Mouse (Mus musculus) ES-Bruce4 (cell line): ENCODE measurements around the gene Wbp1. TPM values are rescaled to one million over a fixed set of nuclear protein-coding genes. Genes with fewer than 3 reads are reported as not detected.
A peak's percentile ranks its signal among the peaks of the same experiment; 100 is the strongest.

Experiments used
- H3K27ac ChIP-seq: 2 replicates; pipeline ENCODE4 v1.5.1; 2012; ENCODE audit warnings: low read length, inconsistent platforms; ENCODE audit not compliant: insufficient read depth
- H3K27me3 ChIP-seq: 2 replicates; pipeline ENCODE4 v1.6.1; 2012; ENCODE audit warnings: mild to moderate bottlenecking, low read length, inconsistent platforms; ENCODE audit not compliant: control insufficient read depth, poor library complexity, insufficient read depth, severe bottlenecking
- H3K36me3 ChIP-seq: 2 replicates; pipeline ENCODE4 v1.6.1; 2012; ENCODE audit warnings: inconsistent platforms, mild to moderate bottlenecking, low read length, moderate library complexity; ENCODE audit not compliant: control insufficient read depth, poor library complexity, insufficient read depth, severe bottlenecking
- H3K4me1 ChIP-seq: one replicate; pipeline ENCODE4 v1.8.1; 2011; ENCODE audit warnings: low read length; ENCODE audit not compliant: control insufficient read depth, insufficient read depth
- H3K4me3 ChIP-seq: 2 replicates; pipeline ENCODE4 v1.5.1; 2011; ENCODE audit warnings: low read depth, mild to moderate bottlenecking, low read length
- H3K9ac ChIP-seq: 2 replicates; pipeline ENCODE4 v1.6.1; 2012; ENCODE audit warnings: low read depth, mild to moderate bottlenecking, inconsistent platforms; ENCODE audit not compliant: poor library complexity, severe bottlenecking
- H3K9me3 ChIP-seq: replicated peaks from 2 replicates; pipeline ENCODE4 v1.6.1; 2012; ENCODE audit warnings: mild to moderate bottlenecking, low read length, inconsistent platforms; ENCODE audit not compliant: control insufficient read depth, poor library complexity, insufficient read depth, severe bottlenecking
- CTCF ChIP-seq: IDR thresholded peaks from one replicate; pipeline ENCODE4 v1.8.1; 2011; ENCODE audit warnings: low read depth, low read length
- EP300 ChIP-seq: IDR thresholded peaks from 2 replicates; pipeline ENCODE4 v1.6.1; 2011; ENCODE audit warnings: low read depth, low read length; ENCODE audit not compliant: insufficient read depth
- POLR2A ChIP-seq: IDR thresholded peaks from one replicate; pipeline ENCODE4 v1.8.1; 2011; ENCODE audit warnings: low read length; ENCODE audit not compliant: insufficient read depth
- polyA plus RNA-seq: library from polyadenylated mRNA; stranded (reverse); fragments of >200 nt; gene quantifications from 2 replicates; pipeline ENCODE4 v1.2.4, GENCODE M21; 2011; ENCODE audit warnings: low read depth; ENCODE audit not compliant: missing spikeins, insufficient read depth, insufficient read length

The Wbp1 gene
- polyA plus RNA-seq, 1 experiment, result 26.7 TPM

DNA sequence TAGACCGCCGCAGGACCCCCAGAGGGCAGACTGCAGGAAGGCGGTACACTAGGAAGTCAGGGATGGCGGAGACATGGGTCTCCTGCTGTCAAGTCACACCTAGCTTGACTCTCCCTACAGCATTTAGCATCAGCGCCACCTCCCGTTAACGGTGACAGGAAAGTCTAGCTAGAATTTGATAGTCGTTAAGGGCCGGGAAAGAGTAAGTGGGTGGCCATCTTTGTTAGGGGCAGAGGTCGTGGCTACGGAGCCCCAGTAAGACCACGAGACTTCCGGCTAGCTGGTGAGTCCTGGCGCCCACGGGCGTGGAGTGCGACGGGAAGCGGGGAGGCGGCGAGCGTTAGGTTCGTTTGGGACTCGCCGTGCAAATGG is 20.1 kb downstream of the Wbp1 start, which contains the start of the genes Ccdc142 and Gm42688:
Gene Ccdc142 (plus strand): TSS at position 286 of the 372 bp plus-strand sequence.
Gene Gm42688 (plus strand): TSS at position 302 of the 372 bp plus-strand sequence.
- Histone ChIP-seq H3K27me3 (no peaks in the 10 kb centered on the region), H3K4me1 (no peaks in the 10 kb centered on the region), H3K9ac (peak within 1 kb of the TSS; percentile 42), H3K36me3 (no peaks in the 10 kb centered on the region), H3K9me3 (no peaks in the 10 kb centered on the region), H3K27ac (no peak within 1 kb of the TSS), H3K4me3 (peak within 1 kb of the TSS; percentile 87)
- TF ChIP-seq POLR2A (no peak), CTCF (peak; percentile 46), EP300 (no peak)

DNA sequence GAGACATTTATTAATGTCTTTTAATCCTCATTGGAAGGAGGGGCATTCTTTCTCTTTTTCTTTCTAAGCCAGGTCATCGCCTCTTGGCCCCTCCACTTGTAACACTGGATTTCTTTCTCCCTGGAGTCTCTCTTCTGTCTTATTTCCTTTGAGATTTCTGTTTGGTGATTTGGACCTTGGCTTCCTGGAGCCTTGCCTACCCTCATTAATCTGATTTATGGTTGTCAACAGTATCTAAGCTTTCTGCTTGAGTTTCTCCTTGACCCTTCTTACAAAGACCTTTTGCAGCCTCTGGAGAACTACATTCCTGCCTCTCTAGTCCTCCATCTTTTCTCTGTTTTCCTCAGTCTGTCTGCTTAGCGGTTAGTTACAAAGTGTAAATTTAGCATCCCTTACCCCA is 22.9 kb downstream of the Wbp1 start:
- no peak overlapping the region for H3K27ac ChIP-seq
- H3K9ac ChIP-seq, result no peak overlapping the region
- no peak overlapping the region for H3K4me3 ChIP-seq
- H3K9me3 ChIP-seq, result no peaks in the 10 kb centered on the region
- no peaks in the 10 kb centered on the region for H3K27me3 ChIP-seq
- H3K4me1 ChIP-seq, result no peaks in the 10 kb centered on the region
- TF ChIP-seq EP300 (no peak), POLR2A (no peak), CTCF (no peak)
- H3K36me3 ChIP-seq, result no peaks in the 10 kb centered on the region

DNA sequence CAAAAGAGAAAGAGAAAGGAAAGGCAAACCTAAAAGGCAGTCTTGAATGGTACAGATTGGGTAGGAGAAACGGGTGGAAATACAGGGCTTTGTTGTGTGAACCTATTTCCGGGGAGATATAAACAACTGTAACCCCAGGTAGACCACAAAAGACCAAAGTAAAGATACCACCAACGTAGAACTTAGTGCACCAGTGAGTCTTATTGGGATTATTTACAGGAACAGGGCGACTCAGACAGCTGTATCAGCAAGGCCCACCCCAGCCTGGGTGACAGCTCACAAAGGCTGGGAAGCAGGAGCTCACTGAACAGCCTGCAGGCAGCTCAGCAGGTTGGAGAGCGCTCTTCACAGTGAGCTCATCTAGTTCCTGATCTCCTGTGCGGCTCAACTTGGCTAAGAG is 25.4 kb downstream of the Wbp1 start:
- Histone ChIP-seq H3K27me3 (no peaks in the 10 kb centered on the region), H3K9ac (no peak overlapping the region)

DNA sequence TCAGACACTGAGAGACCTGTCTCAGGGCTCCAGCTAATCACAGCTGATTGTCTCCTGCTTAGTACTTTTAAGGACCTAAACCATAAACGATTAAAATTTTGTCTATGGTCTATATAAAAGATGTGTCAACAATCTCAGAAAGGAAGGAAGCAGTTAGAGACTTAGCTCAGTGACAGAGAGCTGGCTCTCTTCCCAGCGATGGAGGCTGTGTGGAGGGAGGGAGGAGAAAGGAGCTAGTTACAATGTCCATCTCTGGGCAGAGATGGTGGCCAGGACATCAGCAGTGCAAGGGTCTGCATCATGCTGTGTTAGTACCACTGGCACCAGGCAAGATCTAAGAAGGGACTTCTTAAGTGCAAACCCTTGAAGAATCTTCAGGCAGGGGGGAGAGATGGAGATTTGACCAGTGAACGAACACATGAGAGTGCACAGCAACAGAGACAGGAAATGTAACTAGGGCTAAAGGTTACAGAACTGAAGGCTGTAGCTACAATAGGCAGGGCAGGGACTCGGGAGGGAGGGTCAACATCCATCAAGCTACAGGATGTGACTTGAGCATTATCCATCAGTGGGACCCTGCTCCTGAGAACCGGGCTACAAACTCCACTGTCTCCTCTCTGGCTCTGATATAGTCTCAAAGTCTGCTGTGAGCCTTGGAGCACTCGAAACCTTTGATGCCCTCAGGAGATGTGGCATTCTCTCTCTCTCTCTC is 28.8 kb downstream of the Wbp1 start:
- Histone ChIP-seq H3K9me3 (no peaks in the 10 kb centered on the region), H3K36me3 (no peaks in the 10 kb centered on the region), H3K4me1 (no peaks in the 10 kb centered on the region), H3K27me3 (no peaks in the 10 kb centered on the region), H3K4me3 (no peak overlapping the region), H3K27ac (no peak overlapping the region), H3K9ac (no peak overlapping the region)
- TF ChIP-seq CTCF (no peak), EP300 (no peak), POLR2A (no peak)

More for the DNA sequence above, 25.4 kb downstream of the Wbp1 start:
- Histone ChIP-seq H3K9me3 (no peaks in the 10 kb centered on the region), H3K4me1 (no peaks in the 10 kb centered on the region), H3K4me3 (no peak overlapping the region), H3K27ac (no peak overlapping the region), H3K36me3 (no peaks in the 10 kb centered on the region)
- TF ChIP-seq EP300 (no peak), CTCF (no peak), POLR2A (no peak)

DNA sequence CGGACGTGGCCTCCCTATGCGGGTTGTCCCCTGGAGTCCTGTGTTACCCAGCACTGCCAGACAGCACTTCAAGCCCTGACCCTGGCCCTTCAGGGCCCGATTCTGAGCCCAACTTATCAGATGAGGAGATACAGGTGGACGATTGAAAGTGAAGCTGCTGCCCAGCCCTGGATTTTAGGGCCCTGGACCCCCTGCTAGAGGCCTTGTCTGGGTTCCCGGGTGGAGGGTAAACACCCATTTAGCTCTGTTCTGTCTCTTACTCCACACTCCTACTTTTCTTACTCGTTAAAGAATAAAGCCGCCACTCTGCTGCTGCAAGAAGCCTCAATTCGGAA is 33.5 kb downstream of the Wbp1 start:
- Histone ChIP-seq H3K27ac (no peak overlapping the region), H3K4me3 (peak overlapping the region; percentile 39), H3K9ac (peak overlapping the region; percentile 40; the same call in 1 of the 2 replicates), H3K27me3 (no peaks in the 10 kb centered on the region), H3K4me1 (no peaks in the 10 kb centered on the region), H3K9me3 (no peaks in the 10 kb centered on the region), H3K36me3 (no peaks in the 10 kb centered on the region)
- TF ChIP-seq EP300, result no peak

DNA sequence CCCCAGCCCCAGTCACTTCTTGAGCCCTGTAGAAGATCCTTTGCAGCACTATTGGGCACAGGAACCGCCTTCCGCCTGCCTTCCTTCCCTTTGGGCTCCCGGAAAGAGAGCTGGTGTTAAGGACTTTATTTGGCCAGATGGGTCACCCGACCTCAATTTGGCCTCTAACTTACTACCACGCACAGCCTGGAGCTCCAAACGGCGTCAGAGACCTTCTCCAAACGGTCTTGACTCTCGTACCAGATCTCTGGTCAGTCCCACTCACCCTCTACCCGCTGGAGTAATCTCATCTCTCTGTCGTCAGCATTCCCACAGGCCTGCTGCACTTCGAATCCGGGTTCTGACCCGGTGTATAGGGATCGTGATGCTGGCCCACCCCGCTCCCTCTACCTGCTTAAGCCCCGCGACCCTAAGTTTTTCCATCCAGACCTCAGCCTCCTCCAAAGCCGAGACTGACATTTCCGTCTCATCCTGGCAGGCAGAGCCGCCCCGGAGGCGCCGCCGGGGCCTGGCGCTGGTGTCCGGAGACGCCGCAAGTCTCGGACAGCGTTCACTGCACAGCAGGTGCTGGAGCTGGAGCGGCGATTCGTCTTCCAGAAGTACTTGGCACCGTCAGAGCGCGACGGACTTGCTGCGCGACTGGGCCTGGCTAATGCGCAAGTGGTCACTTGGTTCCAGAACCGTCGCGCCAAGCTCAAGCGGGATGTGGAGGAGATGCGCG is 34.0 kb downstream of the Wbp1 start:
- Histone ChIP-seq H3K4me3 (peak overlapping the region; percentile 39), H3K4me1 (no peaks in the 10 kb centered on the region), H3K9ac (peak overlapping the region; percentile 40), H3K9me3 (no peaks in the 10 kb centered on the region), H3K36me3 (no peaks in the 10 kb centered on the region), H3K27me3 (no peaks in the 10 kb centered on the region), H3K27ac (no peak overlapping the region)
- no peak for TF ChIP-seq CTCF
- no peak for TF ChIP-seq EP300
- TF ChIP-seq POLR2A, result no peak
